Mouse (Mus musculus) lung, embryonic 16.5 days (tissue): Measurements from ENCODE around the gene Akap1. TPM values are rescaled to one million over a fixed set of nuclear protein-coding genes. Genes with fewer than 3 reads are reported as not detected.
"Not testable (repeated sequence)": the region's sequence is repeated elsewhere in the genome, so short reads cannot be mapped to it uniquely, and the experiment has no call there.

Source experiments
- ATAC-seq: fragments of 200-750 bp; cut with Nextera tagmentation; 2 replicates; pipeline ENCODE4 v1.8.0; 2017; ENCODE audit warnings: low read depth, mild to moderate bottlenecking, moderate library complexity
- H3K27ac ChIP-seq: fragments of 300-500 bp; sonication (generic); 2 replicates; pipeline ENCODE4 v1.5.1; 2014; ENCODE audit warnings: mild to moderate bottlenecking, control low read depth, low read length
- H3K27me3 ChIP-seq: fragments of 300-500 bp; sonication (generic); 2 replicates; pipeline ENCODE4 v1.6.1; 2014; ENCODE audit warnings: low read depth, low read length, mixed read lengths; ENCODE audit not compliant: control insufficient read depth, insufficient read depth
- H3K36me3 ChIP-seq: fragments of 300-500 bp; sonication (generic); 2 replicates; pipeline ENCODE4 v1.6.1; 2014; ENCODE audit warnings: low read length; ENCODE audit not compliant: control insufficient read depth, insufficient read depth
- H3K4me1 ChIP-seq: fragments of 300-500 bp; sonication (generic); replicated peaks from 2 replicates; pipeline ENCODE4 v1.6.1; 2014; ENCODE audit warnings: low read length, mixed read lengths; ENCODE audit not compliant: control insufficient read depth, insufficient read depth
- H3K4me2 ChIP-seq: fragments of 300-500 bp; sonication (generic); 2 replicates; pipeline ENCODE4 v1.6.1; 2014; ENCODE audit warnings: low read depth, low read length, control low read depth
- H3K4me3 ChIP-seq: fragments of 300-500 bp; sonication (generic); 2 replicates; pipeline ENCODE4 v1.5.1; 2014; ENCODE audit warnings: mild to moderate bottlenecking, low read length, control low read depth
- H3K9ac ChIP-seq: fragments of 300-500 bp; sonication (generic); 2 replicates; pipeline ENCODE4 v1.6.1; 2014; ENCODE audit warnings: low read length, control low read depth
- H3K9me3 ChIP-seq: fragments of 300-500 bp; sonication (generic); 2 replicates; pipeline ENCODE4 v1.6.1; 2016; ENCODE audit warnings: low read length; ENCODE audit not compliant: control insufficient read depth
- WGBS: fragments of 180-500 bp; shearing (Covaris S2); extraction: QIAGEN DNeasy Blood & Tissue Kit; methylation state at CpG from one replicate; pipeline ENCODE4 v1.1.7; 2014; 5-methylcytosine and 5-hydroxymethylcytosine counted together
- polyA plus RNA-seq: library from polyadenylated mRNA; unstranded; fragments of >200 nt; fragmentation: Nextera tagmentation; extraction: Ambion mirVana; gene quantifications from 2 replicates; pipeline ENCODE4 v1.2.1, GENCODE M21; 2015

Akap1 gene
- polyA plus RNA-seq, 1 experiment from 2014 or later, result 19.0 TPM

DNA sequence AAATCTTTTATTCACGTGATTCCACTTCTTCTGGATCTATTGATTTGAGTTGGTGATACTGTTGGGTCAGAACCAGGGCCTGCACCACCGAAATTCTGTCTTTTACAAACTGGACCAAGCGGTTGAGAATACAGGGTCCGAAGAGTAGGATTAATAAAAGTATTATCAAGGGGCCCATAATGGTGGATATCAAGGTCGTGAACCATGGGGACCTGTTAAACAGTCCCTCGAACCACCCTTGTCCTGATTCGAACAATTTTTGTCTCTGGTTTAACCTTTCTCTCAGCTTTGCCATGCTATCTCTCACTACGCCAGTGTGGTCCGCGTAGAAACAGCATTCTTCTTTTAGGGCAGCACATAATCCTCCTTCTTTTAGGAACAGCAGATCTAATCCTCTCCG lies 26.5 kb upstream of the Akap1 start:
- not testable (repeated sequence) for H3K9ac ChIP-seq, H3K36me3 ChIP-seq, ATAC-seq, H3K4me3 ChIP-seq, H3K27ac ChIP-seq, H3K9me3 ChIP-seq, H3K27me3 ChIP-seq, H3K4me2 ChIP-seq, H3K4me1 ChIP-seq
- 95% methylated on average over 6 of the region's 11 CpGs for WGBS

DNA sequence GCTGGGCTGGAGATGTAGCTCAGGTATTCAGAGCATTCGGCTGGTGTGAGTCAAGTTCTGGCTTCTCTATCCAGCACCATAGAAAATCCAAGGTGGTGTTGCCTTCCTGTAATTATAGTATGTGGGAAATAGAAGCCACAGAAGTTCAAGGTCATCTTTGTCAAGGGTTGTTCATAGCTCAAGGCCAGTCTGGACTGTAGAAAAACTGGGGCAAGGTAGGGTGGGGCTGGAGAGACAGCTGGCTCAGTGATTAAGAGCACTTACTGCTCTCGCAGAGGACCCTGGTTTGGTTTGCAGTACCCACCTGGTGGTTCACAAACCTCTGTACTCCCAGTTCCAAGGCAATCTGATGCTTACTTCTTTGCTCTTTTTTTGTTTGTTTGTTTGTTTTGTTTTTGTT lies 24.6 kb upstream of the Akap1 start:
- Histone ChIP-seq H3K4me1 (no peaks in the 10 kb centered on the region), H3K27ac (no peak overlapping the region), H3K4me2 (no peak overlapping the region), H3K36me3 (no peaks in the 10 kb centered on the region), H3K4me3 (no peak overlapping the region), H3K27me3 (no peaks in the 10 kb centered on the region), H3K9ac (no peak overlapping the region), H3K9me3 (no peaks in the 10 kb centered on the region)
- 75% methylated on average over 2 of the region's 2 CpGs for WGBS
- ATAC-seq, result no peak

DNA sequence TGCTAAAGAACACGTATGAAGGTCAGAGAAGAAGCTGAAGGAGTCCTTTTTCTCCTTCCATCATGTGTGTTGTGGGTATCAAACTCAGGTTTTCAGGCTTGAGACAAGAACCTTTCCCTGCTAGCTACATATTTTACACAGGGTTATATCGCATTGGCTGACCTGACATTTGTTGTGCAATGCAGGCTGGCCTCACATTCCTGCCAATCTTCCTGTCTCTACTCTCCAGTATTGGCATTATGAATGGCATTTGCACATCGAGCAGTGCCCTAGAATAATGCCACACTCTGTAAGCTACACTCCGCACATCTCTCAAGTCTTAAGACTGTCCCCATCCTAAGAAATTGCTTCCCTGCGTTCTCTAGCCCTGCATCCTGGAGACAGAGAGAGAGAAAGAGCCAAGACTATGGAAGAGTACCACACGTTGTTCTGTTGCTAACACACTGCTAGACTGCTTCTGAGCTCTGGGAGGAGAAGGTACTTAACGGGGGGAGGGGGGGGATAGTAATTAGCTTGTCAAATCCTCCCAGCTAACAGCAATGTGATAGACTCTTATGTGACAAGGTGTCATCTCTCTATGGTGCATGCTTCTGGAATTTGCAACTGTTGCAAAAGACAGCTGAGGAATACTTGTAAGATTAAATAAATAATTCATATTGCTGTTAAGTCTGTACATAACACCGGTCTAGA lies 20.1 kb upstream of the Akap1 start:
- H3K27me3 ChIP-seq, result no peaks in the 10 kb centered on the region
- WGBS, result 59% methylated on average over 8 of the region's 8 CpGs

DNA sequence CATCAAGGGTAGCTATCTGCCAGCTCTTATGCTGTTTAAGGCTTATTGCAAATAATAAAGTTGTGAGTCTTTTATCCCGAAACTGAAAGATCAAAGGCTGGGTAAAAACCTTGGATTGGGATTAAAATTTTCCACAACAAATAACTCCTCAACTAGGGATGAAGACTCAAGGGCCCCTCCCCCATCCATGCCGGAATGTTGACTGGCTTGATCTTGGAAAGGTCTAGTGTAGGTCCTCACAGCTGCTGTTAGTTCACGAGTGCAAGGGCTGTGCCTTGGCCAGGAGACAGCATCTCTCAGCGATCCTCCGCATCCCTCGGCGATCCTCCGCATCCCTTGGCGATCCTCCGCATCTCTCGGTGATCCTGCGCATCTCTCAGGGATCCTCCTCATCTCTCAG lies 13.6 kb upstream of the Akap1 start:
- peaks cover 5% of the 10 kb centered on the region for H3K27me3 ChIP-seq
- peaks cover 2% of the 10 kb centered on the region; the same call in 1 of the 2 replicates for H3K9me3 ChIP-seq
- no peak overlapping the region for H3K4me3 ChIP-seq
- no peak overlapping the region for H3K9ac ChIP-seq
- H3K4me1 ChIP-seq, result no peaks in the 10 kb centered on the region; the same call in 1 of the 2 replicates
- H3K4me2 ChIP-seq, result no peak overlapping the region
- WGBS, result 91% methylated on average over 12 of the region's 12 CpGs
- H3K27ac ChIP-seq, result no peak overlapping the region
- no peaks in the 10 kb centered on the region for H3K36me3 ChIP-seq
- no peak for ATAC-seq

More for the DNA sequence above, 20.1 kb upstream of the Akap1 start:
- Histone ChIP-seq H3K4me2 (no peak overlapping the region), H3K27ac (no peak overlapping the region), H3K4me3 (no peak overlapping the region), H3K9me3 (no peaks in the 10 kb centered on the region), H3K4me1 (no peaks in the 10 kb centered on the region), H3K36me3 (no peaks in the 10 kb centered on the region), H3K9ac (no peak overlapping the region)
- ATAC-seq, result no peak

DNA sequence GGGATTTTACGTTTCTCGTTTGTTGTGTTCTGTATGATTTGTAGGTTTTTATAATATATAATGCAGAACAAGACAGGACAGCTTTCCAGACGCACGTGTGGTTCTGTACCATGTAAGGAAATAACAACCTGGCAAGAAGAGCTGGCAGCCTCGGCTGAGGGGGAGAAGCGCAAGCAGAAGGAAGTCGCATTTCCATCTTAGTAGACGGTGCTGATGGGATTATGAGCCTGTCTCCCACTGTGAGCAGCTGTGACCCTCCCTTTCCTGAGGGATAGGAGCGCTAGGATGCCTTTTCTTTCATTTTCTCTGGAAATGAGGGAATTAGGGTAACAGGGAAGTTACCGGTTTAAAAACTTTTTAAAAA lies 9.3 kb upstream of the Akap1 start:
- 2% methylated on average over 10 of the region's 10 CpGs for whole genome bisulfite sequencing
- Histone ChIP-seq H3K4me1 (no peaks in the 10 kb centered on the region; the same call in 1 of the 2 replicates), H3K4me2 (peak overlapping the region; percentile 63), H3K9ac (peak overlapping the region; percentile 52), H3K27ac (no peak overlapping the region), H3K9me3 (peaks cover 2% of the 10 kb centered on the region; the same call in 1 of the 2 replicates), H3K36me3 (no peaks in the 10 kb centered on the region), H3K27me3 (peaks cover 6% of the 10 kb centered on the region), H3K4me3 (peak overlapping the region; percentile 50)
- ATAC-seq, result no peak

DNA sequence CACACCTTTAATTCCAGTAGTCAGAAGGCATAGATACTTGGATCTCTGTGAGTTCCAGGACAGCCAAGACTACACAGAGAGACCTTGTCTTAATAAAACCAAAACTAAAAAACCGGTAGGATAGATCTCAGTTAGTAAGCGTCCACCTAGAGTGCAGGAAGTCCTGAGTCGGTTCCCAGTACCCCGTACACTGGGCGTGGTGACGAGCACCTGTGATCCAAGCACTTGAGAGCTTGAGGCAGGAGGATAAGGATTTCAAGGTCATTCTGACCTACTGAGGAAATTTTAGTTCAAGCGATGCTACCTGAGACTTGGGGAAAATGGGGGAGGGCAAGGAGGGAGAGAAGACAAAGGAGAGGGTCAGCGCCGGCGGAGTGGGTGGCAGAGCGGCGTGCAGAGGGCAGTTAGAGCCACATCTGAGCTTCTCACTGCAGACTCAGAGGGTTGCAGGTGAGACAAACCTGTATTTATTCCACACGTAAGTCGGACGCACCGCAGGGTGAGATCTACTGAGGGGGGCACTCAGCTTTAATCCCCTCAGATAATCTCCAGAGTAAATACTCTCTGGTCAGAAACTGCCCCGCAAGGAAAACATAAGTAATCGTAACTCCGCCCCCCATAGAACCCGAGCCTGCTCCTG lies 8.8 kb upstream of the Akap1 start:
- no peaks in the 10 kb centered on the region for H3K36me3 ChIP-seq
- WGBS, result 1% methylated on average over 20 of the region's 20 CpGs
- H3K27ac ChIP-seq, result no peak overlapping the region
- H3K9me3 ChIP-seq, result peaks cover 2% of the 10 kb centered on the region; the same call in 1 of the 2 replicates
- no peak for ATAC-seq
- peaks cover 6% of the 10 kb centered on the region for H3K27me3 ChIP-seq
- H3K4me3 ChIP-seq, result peak overlapping the region; percentile 50
- H3K9ac ChIP-seq, result peak overlapping the region; percentile 52
- no peaks in the 10 kb centered on the region; the same call in 1 of the 2 replicates for H3K4me1 ChIP-seq
- peak overlapping the region; percentile 63 for H3K4me2 ChIP-seq

DNA sequence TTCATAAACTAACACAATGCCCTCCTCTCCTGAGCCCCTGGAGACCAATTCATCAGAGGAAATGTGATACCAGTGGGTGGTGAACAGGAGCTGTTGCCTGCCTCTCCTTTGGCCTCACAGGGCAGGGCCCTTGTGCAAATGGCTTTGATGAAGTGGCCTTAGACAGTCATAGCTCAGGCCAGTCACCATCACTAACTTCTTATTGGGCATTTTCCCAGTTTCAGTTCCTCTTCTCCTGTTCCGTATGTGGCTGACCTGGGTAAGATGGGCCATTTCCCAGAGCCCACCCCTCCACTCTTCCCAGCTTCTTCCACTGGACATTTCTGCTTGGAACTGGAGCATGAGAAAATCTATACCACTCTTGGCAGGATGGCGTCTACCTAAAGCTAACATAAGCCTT lies 5.1 kb upstream of the Akap1 start:
- Histone ChIP-seq H3K27me3 (peaks cover 6% of the 10 kb centered on the region), H3K9me3 (no peaks in the 10 kb centered on the region), H3K4me1 (peaks cover 3% of the 10 kb centered on the region; the same call in 1 of the 2 replicates), H3K27ac (no peak overlapping the region), H3K4me2 (no peak overlapping the region), H3K4me3 (no peak overlapping the region), H3K9ac (no peak overlapping the region), H3K36me3 (no peaks in the 10 kb centered on the region)
- no peak for ATAC-seq
- 70% methylated on average over 2 of the region's 2 CpGs for WGBS

DNA sequence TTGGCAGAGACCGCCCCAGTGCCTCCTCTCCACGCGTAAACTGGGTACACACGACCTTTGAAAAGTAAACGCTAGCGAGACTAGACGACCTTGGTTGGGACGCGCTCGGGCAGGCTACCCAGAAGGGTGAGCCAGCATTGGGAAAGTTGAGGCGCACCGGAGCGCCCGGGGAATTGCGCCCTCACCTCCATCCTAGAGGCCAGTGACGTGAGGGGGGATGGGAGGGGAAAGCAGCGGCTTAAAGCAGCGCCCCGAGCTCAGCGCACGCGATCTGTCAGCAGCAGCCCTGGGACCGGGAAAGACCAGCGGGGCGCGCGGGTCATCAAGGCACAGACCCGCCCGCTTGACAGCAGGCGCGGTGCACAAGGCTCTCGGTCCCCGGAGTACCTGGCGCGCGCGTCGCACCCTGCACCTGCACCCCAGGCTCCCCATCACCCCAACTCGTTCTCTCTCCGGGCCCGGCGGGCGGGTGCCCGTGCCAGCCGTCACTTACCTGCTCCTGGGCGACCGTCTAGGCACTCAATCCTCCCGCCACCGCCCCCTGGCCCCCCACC lies 405 bp downstream of the Akap1 start:
- under 1% methylated on average over 30 of the region's 49 CpGs for WGBS

DNA sequence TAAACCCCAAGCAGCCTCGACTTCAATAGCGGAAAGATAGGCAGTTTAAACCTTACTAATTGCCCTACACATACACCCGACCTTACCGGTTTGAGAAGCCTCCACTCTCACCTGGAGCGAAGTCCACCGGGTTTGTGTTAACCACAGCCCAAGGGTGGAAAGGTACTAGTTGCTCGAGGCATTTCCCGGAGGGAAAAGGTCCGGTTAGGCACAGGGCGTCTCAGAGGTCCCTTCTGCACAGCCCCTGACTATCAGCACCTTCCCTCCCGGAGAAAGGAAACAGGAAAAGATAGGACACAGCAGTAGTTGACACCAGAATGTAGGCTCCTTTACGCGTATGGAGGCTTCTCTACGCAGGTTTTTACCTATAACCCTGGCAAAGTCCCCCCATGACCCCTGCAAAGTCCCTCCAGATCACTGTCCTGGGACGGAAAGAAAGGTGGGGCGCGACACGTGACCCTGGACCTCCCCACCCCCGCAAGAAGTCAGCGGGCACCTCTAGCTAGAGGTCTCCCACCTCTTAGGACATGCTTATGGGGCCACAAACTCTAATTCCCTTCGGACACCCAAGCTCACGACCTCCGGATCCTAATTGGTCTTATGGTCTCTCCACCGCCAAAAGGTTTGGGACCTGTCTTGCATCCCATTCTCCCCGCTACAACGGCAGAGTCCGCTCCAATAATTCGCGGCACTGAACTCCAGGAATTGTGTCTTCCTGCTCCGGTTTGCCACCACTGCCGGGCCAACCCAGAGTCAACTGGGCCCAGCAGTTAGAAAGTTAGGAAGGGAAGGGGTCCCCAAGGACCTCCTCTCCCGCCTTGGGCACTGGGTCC lies 1.1 kb downstream of the Akap1 start:
- H3K4me3 ChIP-seq, result peak overlapping the region; percentile 83
- no peaks in the 10 kb centered on the region for H3K36me3 ChIP-seq
- H3K27ac ChIP-seq, result no peak overlapping the region
- no peaks in the 10 kb centered on the region for H3K9me3 ChIP-seq
- 1% methylated on average over 32 of the region's 32 CpGs for WGBS
- H3K9ac ChIP-seq, result peak overlapping the region; percentile 79
- H3K4me1 ChIP-seq, result peaks cover 24% of the 10 kb centered on the region
- no peaks in the 10 kb centered on the region for H3K27me3 ChIP-seq
- no peak for ATAC-seq
- peak overlapping the region; percentile 97 for H3K4me2 ChIP-seq

More for the DNA sequence above, 405 bp downstream of the Akap1 start:
- peaks cover 24% of the 10 kb centered on the region for H3K4me1 ChIP-seq
- no peaks in the 10 kb centered on the region for H3K36me3 ChIP-seq
- no peaks in the 10 kb centered on the region for H3K9me3 ChIP-seq
- H3K4me3 ChIP-seq, result peak overlapping the region; percentile 83
- peak overlapping the region; percentile 70 for H3K27ac ChIP-seq
- H3K4me2 ChIP-seq, result peak overlapping the region; percentile 97
- H3K9ac ChIP-seq, result peak overlapping the region; percentile 79
- H3K27me3 ChIP-seq, result no peaks in the 10 kb centered on the region
- ATAC-seq, result peak; percentile 47
